Mouse (Mus musculus): ENCODE results near the gene Hoxa1. TPM values are rescaled to one million over a fixed set of nuclear protein-coding genes. Genes with fewer than 3 reads are reported as not detected.

Gene Hoxa1
- polyA plus RNA-seq, 1 experiment from 2014 or later: not detected

GRCm38 (mm10) chr6:52183311-52184080 lies 25.4 kb upstream of the Hoxa1 start:
- no peak for ATAC-seq
- H3K9ac ChIP-seq (ENCODE audit: low read length): no peak overlapping the region

GRCm38 (mm10) chr6:52182793-52183192 lies 24.7 kb upstream of the Hoxa1 start:
- H3K27me3 ChIP-seq (replicated peaks; ENCODE audit: control insufficient read depth, insufficient read depth, low read length): peaks cover 100% of the 10 kb centered on the region
- H3K4me1 ChIP-seq (ENCODE audit: control insufficient read depth, insufficient read depth, low read length): no peaks in the 10 kb centered on the region
- H3K4me3 ChIP-seq (ENCODE audit: low read depth, low read length): no peak overlapping the region
- H3K36me3 ChIP-seq (ENCODE audit: control insufficient read depth, insufficient read depth, low read length): no peaks in the 10 kb centered on the region
- 5% methylated on average over 1 of the region's 1 CpGs for WGBS
- no peaks in the 10 kb centered on the region for H3K9me3 ChIP-seq (replicated peaks; ENCODE audit: control insufficient read depth, low read length)
- ATAC-seq (no peak), DNase-seq (ENCODE audit: low spot score) (no peak)
- H3K27ac ChIP-seq (ENCODE audit: low read depth, low read length): no peak overlapping the region
- H3K4me2 ChIP-seq (ENCODE audit: low read length): no peak overlapping the region
- H3K9ac ChIP-seq (ENCODE audit: low read length): no peak overlapping the region

More at GRCm38 (mm10) chr6:52183311-52184080, 25.4 kb upstream of the Hoxa1 start:
- no peak for DNase-seq (ENCODE audit: low spot score)
- H3K4me2 ChIP-seq (ENCODE audit: low read length): no peak overlapping the region
- no peaks in the 10 kb centered on the region for H3K36me3 ChIP-seq (ENCODE audit: control insufficient read depth, insufficient read depth, low read length)
- no peak overlapping the region for H3K4me3 ChIP-seq (ENCODE audit: low read depth, low read length)
- no peaks in the 10 kb centered on the region for H3K9me3 ChIP-seq (replicated peaks; ENCODE audit: control insufficient read depth, low read length)
- no peak overlapping the region for H3K27ac ChIP-seq (ENCODE audit: low read depth, low read length)
- H3K4me1 ChIP-seq (ENCODE audit: control insufficient read depth, insufficient read depth, low read length): no peaks in the 10 kb centered on the region
- peaks cover 100% of the 10 kb centered on the region for H3K27me3 ChIP-seq (replicated peaks; ENCODE audit: control insufficient read depth, insufficient read depth, low read length)
- 4% methylated on average over 10 of the region's 10 CpGs for WGBS

- Histone ChIP-seq H3K9me3 (replicated peaks; ENCODE audit: control insufficient read depth, low read length) (no peaks in the 10 kb centered on the region), H3K27me3 (replicated peaks; ENCODE audit: control insufficient read depth, insufficient read depth, low read length) (peaks cover 100% of the 10 kb centered on the region), H3K36me3 (ENCODE audit: control insufficient read depth, insufficient read depth, low read length) (no peaks in the 10 kb centered on the region), H3K27ac (ENCODE audit: low read depth, low read length) (no peak overlapping the region), H3K4me1 (ENCODE audit: control insufficient read depth, insufficient read depth, low read length) (no peaks in the 10 kb centered on the region), H3K9ac (ENCODE audit: low read length) (no peak overlapping the region), H3K4me2 (ENCODE audit: low read length) (no peak overlapping the region), H3K4me3 (ENCODE audit: low read depth, low read length) (no peak overlapping the region)
- ATAC-seq (no peak), DNase-seq (ENCODE audit: low spot score) (no peak)
- 7% methylated on average over 2 of the region's 2 CpGs for WGBS
These were observed 23.9 kb upstream of the Hoxa1 start for GRCm38 (mm10) chr6:52182030-52182429.

- DNase-seq (ENCODE audit: low spot score) (no peak), ATAC-seq (no peak)
- WGBS: 3% methylated on average over 3 of the region's 3 CpGs
- Histone ChIP-seq H3K4me3 (ENCODE audit: low read depth, low read length) (no peak overlapping the region), H3K27ac (ENCODE audit: low read depth, low read length) (no peak overlapping the region), H3K9me3 (replicated peaks; ENCODE audit: control insufficient read depth, low read length) (no peaks in the 10 kb centered on the region), H3K27me3 (replicated peaks; ENCODE audit: control insufficient read depth, insufficient read depth, low read length) (peaks cover 100% of the 10 kb centered on the region), H3K36me3 (ENCODE audit: control insufficient read depth, insufficient read depth, low read length) (no peaks in the 10 kb centered on the region), H3K4me2 (ENCODE audit: low read length) (no peak overlapping the region), H3K9ac (ENCODE audit: low read length) (no peak overlapping the region), H3K4me1 (ENCODE audit: control insufficient read depth, insufficient read depth, low read length) (no peaks in the 10 kb centered on the region)
These were observed 22.6 kb upstream of the Hoxa1 start for GRCm38 (mm10) chr6:52180726-52181125.

- Histone ChIP-seq H3K4me3 (ENCODE audit: low read depth, low read length) (no peak overlapping the region), H3K27me3 (replicated peaks; ENCODE audit: control insufficient read depth, insufficient read depth, low read length) (peaks cover 100% of the 10 kb centered on the region), H3K9ac (ENCODE audit: low read length) (no peak overlapping the region), H3K36me3 (ENCODE audit: control insufficient read depth, insufficient read depth, low read length) (no peaks in the 10 kb centered on the region), H3K4me1 (ENCODE audit: control insufficient read depth, insufficient read depth, low read length) (no peaks in the 10 kb centered on the region), H3K9me3 (replicated peaks; ENCODE audit: control insufficient read depth, low read length) (no peaks in the 10 kb centered on the region), H3K4me2 (ENCODE audit: low read length) (no peak overlapping the region), H3K27ac (ENCODE audit: low read depth, low read length) (no peak overlapping the region)
- no peak for DNase-seq (ENCODE audit: low spot score)
- ATAC-seq: no peak
- WGBS: 1% methylated on average over 11 of the region's 11 CpGs
These were observed 22.1 kb upstream of the Hoxa1 start for GRCm38 (mm10) chr6:52180213-52180710.

GRCm38 (mm10) chr6:52179690-52180089 lies 21.6 kb upstream of the Hoxa1 start:
- no peak overlapping the region for H3K9ac ChIP-seq (ENCODE audit: low read length)

GRCm38 (mm10) chr6:52178918-52179665 lies 21.0 kb upstream of the Hoxa1 start:
- Histone ChIP-seq H3K9ac (ENCODE audit: low read length) (no peak overlapping the region), H3K27me3 (replicated peaks; ENCODE audit: control insufficient read depth, insufficient read depth, low read length) (peaks cover 98% of the 10 kb centered on the region), H3K4me3 (ENCODE audit: low read depth, low read length) (no peak overlapping the region), H3K9me3 (replicated peaks; ENCODE audit: control insufficient read depth, low read length) (no peaks in the 10 kb centered on the region), H3K4me2 (ENCODE audit: low read length) (no peak overlapping the region), H3K4me1 (ENCODE audit: control insufficient read depth, insufficient read depth, low read length) (no peaks in the 10 kb centered on the region), H3K27ac (ENCODE audit: low read depth, low read length) (no peak overlapping the region), H3K36me3 (ENCODE audit: control insufficient read depth, insufficient read depth, low read length) (no peaks in the 10 kb centered on the region)
- DNase-seq (ENCODE audit: low spot score): no peak
- no peak for ATAC-seq
- 0% methylated on average over 4 of the region's 4 CpGs for WGBS

More at GRCm38 (mm10) chr6:52179690-52180089, 21.6 kb upstream of the Hoxa1 start:
- Histone ChIP-seq H3K27me3 (replicated peaks; ENCODE audit: control insufficient read depth, insufficient read depth, low read length) (peaks cover 100% of the 10 kb centered on the region), H3K4me3 (ENCODE audit: low read depth, low read length) (no peak overlapping the region), H3K27ac (ENCODE audit: low read depth, low read length) (no peak overlapping the region), H3K36me3 (ENCODE audit: control insufficient read depth, insufficient read depth, low read length) (no peaks in the 10 kb centered on the region), H3K9me3 (replicated peaks; ENCODE audit: control insufficient read depth, low read length) (no peaks in the 10 kb centered on the region), H3K4me2 (ENCODE audit: low read length) (no peak overlapping the region), H3K4me1 (ENCODE audit: control insufficient read depth, insufficient read depth, low read length) (no peaks in the 10 kb centered on the region)
- WGBS: 1% methylated on average over 10 of the region's 10 CpGs
- DNase-seq (ENCODE audit: low spot score) (no peak), ATAC-seq (no peak)

- Histone ChIP-seq H3K4me1 (ENCODE audit: control insufficient read depth, insufficient read depth, low read length) (no peaks in the 10 kb centered on the region), H3K27ac (ENCODE audit: low read depth, low read length) (no peak overlapping the region), H3K27me3 (replicated peaks; ENCODE audit: control insufficient read depth, insufficient read depth, low read length) (peaks cover 98% of the 10 kb centered on the region), H3K36me3 (ENCODE audit: control insufficient read depth, insufficient read depth, low read length) (no peaks in the 10 kb centered on the region), H3K4me3 (ENCODE audit: low read depth, low read length) (no peak overlapping the region), H3K9ac (ENCODE audit: low read length) (no peak overlapping the region), H3K4me2 (ENCODE audit: low read length) (no peak overlapping the region), H3K9me3 (replicated peaks; ENCODE audit: control insufficient read depth, low read length) (no peaks in the 10 kb centered on the region)
- under 1% methylated on average over 9 of the region's 9 CpGs for WGBS
- ATAC-seq: no peak
- DNase-seq (ENCODE audit: low spot score): no peak
These were observed 19.7 kb upstream of the Hoxa1 start for GRCm38 (mm10) chr6:52177806-52178205.

Data from forebrain, embryonic 14.5 days (tissue).